Mouse (Mus musculus) lung, adult 2 months (tissue): ENCODE results near the gene Gm37240.

Source experiments
- CTCF ChIP-seq: fragments of 200-500 bp; IDR thresholded peaks from 2 replicates; pipeline ENCODE4 v1.5.1; 2011; ENCODE audit warnings: mild to moderate bottlenecking, low read length, control low read depth; ENCODE audit not compliant: insufficient read depth
- POLR2A ChIP-seq: fragments of 200-500 bp; IDR thresholded peaks from 2 replicates; pipeline ENCODE4 v1.6.1; 2011; ENCODE audit warnings: low read depth, mild to moderate bottlenecking, control low read depth, low read length, borderline replicate concordance; ENCODE audit errors: extremely low read depth

DNA sequence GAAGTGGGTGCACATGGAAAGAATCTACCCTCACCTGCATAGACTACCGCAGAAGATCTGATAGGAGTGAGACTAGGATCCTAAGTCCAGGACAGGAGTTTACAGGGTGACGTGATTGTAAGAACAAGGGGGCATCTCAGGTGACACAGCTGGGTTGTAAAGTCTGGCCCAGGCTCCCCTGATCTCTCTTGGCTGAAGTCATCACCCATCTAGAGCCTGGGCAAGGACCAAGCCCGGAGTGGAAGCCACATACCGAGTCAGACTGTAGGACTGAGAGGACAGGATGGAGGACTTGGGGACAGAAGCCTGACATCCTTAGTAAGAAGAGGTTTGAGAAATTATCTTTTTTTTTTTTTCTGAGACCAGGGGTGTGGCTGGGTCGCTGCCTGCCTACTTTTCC is 761.8 kb downstream of the Gm37240 start:
- TF ChIP-seq POLR2A (no peak), CTCF (no peak)
